Mouse (Mus musculus) heart, embryonic 14.5 days (tissue): Measurements from ENCODE around the gene Pqbp1. TPM values are rescaled to one million over a fixed set of nuclear protein-coding genes. Genes with fewer than 3 reads are reported as not detected.

Source experiments
- ATAC-seq: fragments of 200-750 bp; cut with Nextera tagmentation; 2 replicates; pipeline ENCODE4 v1.8.0; 2017; ENCODE audit warnings: low read depth, moderate TSS enrichment; ENCODE audit not compliant: insufficient number of reproducible peaks, insufficient read depth, low FRiP score
- H3K27ac ChIP-seq, 2 experiments: fragments of 200-500 bp in 1 of 2; fragments of 300-500 bp in 1 of 2; sonication (generic) in 1 of 2; replicated peaks in 1 of 2; 2 replicates each; pipeline ENCODE4 v1.5.1; 2012 to 2014; ENCODE audit warnings: low read depth in 2 of 2, low read length in 2 of 2, control low read depth in 1 of 2, mild to moderate bottlenecking in 1 of 2, mixed read lengths in 1 of 2; ENCODE audit not compliant: control insufficient read depth in 1 of 2, insufficient read depth in 1 of 2
- H3K27me3 ChIP-seq: fragments of 300-500 bp; sonication (generic); 2 replicates; pipeline ENCODE4 v1.6.1; 2014; ENCODE audit warnings: mild to moderate bottlenecking, low read length, control low read depth; ENCODE audit not compliant: control insufficient read depth, insufficient read depth
- H3K36me3 ChIP-seq: fragments of 300-500 bp; sonication (generic); 2 replicates; pipeline ENCODE4 v1.6.1; 2014; ENCODE audit warnings: mild to moderate bottlenecking, control low read depth, low read length, mixed read lengths; ENCODE audit not compliant: control insufficient read depth, insufficient read depth
- H3K4me1 ChIP-seq, 2 experiments: fragments of 200-500 bp in 1 of 2; fragments of 300-500 bp in 1 of 2; sonication (generic) in 1 of 2; 2 replicates each; pipeline ENCODE4 v1.6.1; 2012 to 2014; ENCODE audit warnings: low read length in 2 of 2, control low read depth in 1 of 2, mixed read lengths in 1 of 2; ENCODE audit not compliant: control insufficient read depth in 2 of 2, insufficient read depth in 2 of 2
- H3K4me2 ChIP-seq: fragments of 300-500 bp; sonication (generic); 2 replicates; pipeline ENCODE4 v1.6.1; 2014; ENCODE audit warnings: mild to moderate bottlenecking, low read length
- H3K4me3 ChIP-seq, 2 experiments: fragments of 200-500 bp in 1 of 2; fragments of 300-500 bp in 1 of 2; sonication (generic) in 1 of 2; 2 replicates each; pipeline ENCODE4 v1.5.1; 2012 to 2014; ENCODE audit warnings: low read length in 2 of 2, mild to moderate bottlenecking in 2 of 2, control low read depth in 1 of 2, low read depth in 1 of 2, moderate library complexity in 1 of 2; ENCODE audit not compliant: control insufficient read depth in 1 of 2, insufficient read depth in 1 of 2
- H3K9ac ChIP-seq: fragments of 300-500 bp; sonication (generic); 2 replicates; pipeline ENCODE4 v1.6.1; 2014; ENCODE audit warnings: mild to moderate bottlenecking, low read length
- H3K9me3 ChIP-seq: fragments of 300-500 bp; sonication (generic); 2 replicates; pipeline ENCODE4 v1.6.1; 2016; ENCODE audit warnings: low read length, control low read depth; ENCODE audit not compliant: control insufficient read depth
- WGBS: fragments of 180-500 bp; shearing (Covaris S2); extraction: QIAGEN DNeasy Blood & Tissue Kit; methylation state at CpG from one replicate; pipeline ENCODE4 v1.1.7; 2014; 5-methylcytosine and 5-hydroxymethylcytosine counted together
- polyA plus RNA-seq: library from polyadenylated mRNA; unstranded; fragments of >200 nt; fragmentation: Nextera tagmentation; extraction: Ambion mirVana; gene quantifications from 2 replicates; pipeline ENCODE4 v1.2.1, GENCODE M21; 2014

Pqbp1 gene
- polyA plus RNA-seq, 1 experiment from 2014 or later, result 65.1 TPM

DNA sequence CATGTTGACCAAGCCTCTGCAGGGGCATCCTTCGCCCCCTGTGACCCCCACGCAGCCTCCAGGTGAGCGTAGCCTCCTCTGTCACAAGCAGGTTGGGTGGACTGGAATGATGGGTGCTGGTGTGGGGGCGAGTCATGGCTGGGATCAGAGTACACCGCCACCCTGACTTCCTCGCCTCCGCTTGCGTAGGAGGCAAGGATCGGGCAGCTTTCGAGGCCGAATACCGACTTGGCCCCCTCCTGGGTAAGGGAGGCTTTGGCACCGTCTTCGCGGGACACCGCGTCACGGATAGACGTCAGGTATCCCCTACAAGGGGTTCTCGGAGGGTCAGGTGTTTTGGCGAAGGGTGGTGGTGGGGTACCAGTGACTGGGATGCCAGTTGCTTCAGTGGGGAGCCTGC, 20.6 kb downstream of the Pqbp1 start:
- peaks cover 3 to 7% of the 10 kb centered on the region in 2 experiments; a peak in 2 of 4 replicates for H3K4me1 ChIP-seq
- H3K4me2 ChIP-seq, result peak overlapping the region; percentile 85
- peak overlapping the region; percentile 45 to 49 for H3K4me3 ChIP-seq
- peak overlapping the region; percentile 68 for H3K9ac ChIP-seq
- no peak overlapping the region for H3K27ac ChIP-seq
- no peaks in the 10 kb centered on the region for H3K9me3 ChIP-seq
- 21% methylated on average over 21 of the region's 21 CpGs for WGBS
- ATAC-seq, result no peak
- peaks cover 21% of the 10 kb centered on the region for H3K36me3 ChIP-seq
- no peaks in the 10 kb centered on the region for H3K27me3 ChIP-seq

DNA sequence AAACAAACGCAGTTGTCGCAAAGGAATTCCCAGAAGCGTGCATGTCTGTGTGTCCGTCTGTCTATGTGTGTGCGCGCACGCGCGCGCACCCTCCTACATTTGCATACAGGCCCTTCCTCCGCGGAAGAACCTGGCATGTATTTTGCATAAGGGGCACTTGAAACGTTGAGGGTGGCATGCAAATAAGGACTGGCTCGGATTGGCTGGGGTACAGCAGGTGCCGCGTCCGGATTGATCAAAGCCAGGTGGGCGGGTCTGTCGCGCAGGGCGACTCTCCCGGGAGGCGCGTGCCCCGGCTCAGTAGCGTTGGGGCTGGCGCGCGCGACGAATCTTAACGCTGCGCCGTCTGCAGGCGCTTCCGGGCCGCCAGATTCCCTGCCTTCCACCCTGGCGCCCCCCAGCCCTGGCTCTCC, 21.1 kb downstream of the Pqbp1 start, which contains the start of gene Pim2:
Pim2 (plus strand) TSS at position 256 of the 413 bp plus-strand sequence.
- peak; percentile 85 for ATAC-seq
- H3K4me1 ChIP-seq, result peaks cover 3 to 7% of the 10 kb centered on the region in 2 experiments; a peak in 2 of 4 replicates
- H3K9me3 ChIP-seq, result no peaks in the 10 kb centered on the region
- H3K27me3 ChIP-seq, result no peaks in the 10 kb centered on the region
- H3K9ac ChIP-seq, result peak within 1 kb of the TSS; percentile 68
- WGBS, result 12% methylated on average over 37 of the region's 38 CpGs
- peak within 1 kb of the TSS; percentile 85 for H3K4me2 ChIP-seq
- peaks cover 25% of the 10 kb centered on the region for H3K36me3 ChIP-seq
- H3K27ac ChIP-seq, result no peak within 1 kb of the TSS
- H3K4me3 ChIP-seq, result peak within 1 kb of the TSS; percentile 45 to 49

DNA sequence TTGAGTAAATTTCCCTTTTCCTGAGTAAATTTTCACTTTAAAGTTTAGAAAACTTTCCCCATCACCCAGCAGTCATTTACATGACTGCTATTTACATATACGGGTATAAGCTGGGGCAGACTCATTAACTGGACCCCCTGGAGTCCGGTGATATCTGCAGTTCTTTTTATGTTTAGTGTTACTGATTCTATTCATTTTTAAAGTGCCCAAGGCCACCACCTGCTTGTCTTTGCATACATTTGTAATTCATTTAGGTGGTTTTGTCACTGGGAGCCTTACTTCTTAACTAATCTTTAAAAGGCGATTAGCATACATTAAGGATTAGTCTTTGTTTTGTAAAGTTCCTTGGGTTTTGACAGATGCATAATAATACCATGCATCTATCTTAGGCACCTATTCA, 29.2 kb downstream of the Pqbp1 start:
- no peaks in the 10 kb centered on the region for H3K27me3 ChIP-seq
- 50% methylated on average over 3 of the region's 3 CpGs for WGBS
- peaks cover 39% of the 10 kb centered on the region for H3K36me3 ChIP-seq
- H3K9ac ChIP-seq, result no peak overlapping the region
- no peak for ATAC-seq
- peaks cover 0 to 2% of the 10 kb centered on the region in 2 experiments; a peak in 1 of 4 replicates for H3K4me1 ChIP-seq
- H3K27ac ChIP-seq, result no peak overlapping the region
- H3K4me2 ChIP-seq, result no peak overlapping the region
- H3K9me3 ChIP-seq, result no peaks in the 10 kb centered on the region
- H3K4me3 ChIP-seq, result no peak overlapping the region

DNA sequence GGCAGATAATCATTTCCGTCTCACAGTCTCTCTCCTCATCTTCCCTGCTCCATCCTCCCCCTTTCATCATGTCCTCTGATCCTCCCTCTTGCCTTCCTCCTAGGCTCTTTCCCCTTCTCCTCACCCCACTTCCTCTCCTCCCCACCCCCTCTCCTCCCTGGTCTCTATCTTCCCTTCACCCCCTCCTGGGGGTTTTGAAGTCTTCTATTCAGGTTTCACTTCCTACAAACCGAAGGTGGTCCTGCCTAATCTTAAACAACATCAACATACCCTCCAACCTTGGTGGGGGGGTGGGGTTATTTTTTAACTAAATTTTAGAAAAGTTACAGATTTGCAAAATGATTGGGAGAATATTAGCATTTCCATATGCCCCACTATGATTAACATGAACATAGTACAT, 30.6 kb downstream of the Pqbp1 start:
- no peak for ATAC-seq
- Histone ChIP-seq H3K36me3 (peaks cover 28% of the 10 kb centered on the region), H3K4me3 (no peak overlapping the region), H3K27me3 (no peaks in the 10 kb centered on the region), H3K27ac (no peak overlapping the region), H3K9me3 (no peaks in the 10 kb centered on the region), H3K9ac (no peak overlapping the region), H3K4me1 (peaks cover 0 to 2% of the 10 kb centered on the region in 2 experiments; a peak in 1 of 4 replicates), H3K4me2 (no peak overlapping the region)
- 39% methylated on average over 2 of the region's 2 CpGs for WGBS

DNA sequence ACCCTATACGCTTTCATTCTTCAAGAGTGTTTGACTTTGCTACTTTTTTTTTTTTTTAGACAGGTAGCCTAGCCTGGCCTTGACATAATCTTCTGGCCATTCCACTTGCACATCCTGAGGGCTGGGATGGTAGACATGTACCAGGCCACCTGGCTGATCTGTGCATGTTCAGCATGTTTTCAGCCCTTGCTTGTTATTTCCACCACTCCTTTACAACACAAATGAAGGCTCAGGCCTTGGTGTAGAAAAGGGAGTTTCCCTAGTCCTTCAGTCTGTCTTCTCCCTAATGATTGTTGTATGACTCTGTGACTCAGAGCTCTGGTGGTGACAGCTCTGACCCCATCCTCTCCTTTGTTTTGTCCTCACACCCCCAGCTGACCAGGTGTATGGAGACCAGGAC, 31.9 kb downstream of the Pqbp1 start:
- Histone ChIP-seq H3K9me3 (no peaks in the 10 kb centered on the region), H3K27me3 (no peaks in the 10 kb centered on the region), H3K4me1 (peaks cover 0 to 2% of the 10 kb centered on the region in 2 experiments; a peak in 1 of 4 replicates), H3K27ac (no peak overlapping the region), H3K4me3 (no peak overlapping the region), H3K4me2 (no peak overlapping the region), H3K9ac (no peak overlapping the region), H3K36me3 (peaks cover 16% of the 10 kb centered on the region)
- no peak for ATAC-seq
- 80% methylated on average over 1 of the region's 1 CpGs for WGBS

DNA sequence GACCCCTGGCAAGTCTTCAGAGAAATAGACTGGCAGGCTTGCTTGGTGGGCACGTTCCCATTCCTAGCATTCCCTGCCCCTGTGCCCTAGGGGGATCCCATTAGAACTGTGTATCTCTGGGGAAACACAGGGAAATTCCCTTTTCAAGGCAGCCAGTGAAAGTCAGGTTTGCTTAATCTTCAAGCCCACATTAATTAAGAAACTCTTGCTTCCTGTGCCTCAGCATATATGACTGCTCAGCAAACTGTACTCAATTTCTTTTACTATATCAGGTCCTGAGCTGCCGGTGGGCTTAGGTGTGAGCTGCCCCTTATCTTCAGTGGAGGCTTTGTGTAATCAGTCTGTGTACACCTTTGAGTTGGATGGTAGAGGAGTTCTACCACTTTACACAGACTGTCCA, 33.3 kb downstream of the Pqbp1 start:
- H3K4me2 ChIP-seq, result no peak overlapping the region
- H3K27ac ChIP-seq, result no peak overlapping the region
- no peak overlapping the region for H3K9ac ChIP-seq
- peaks cover 10% of the 10 kb centered on the region; the same call in 1 of the 2 replicates for H3K36me3 ChIP-seq
- H3K9me3 ChIP-seq, result no peaks in the 10 kb centered on the region
- H3K27me3 ChIP-seq, result no peaks in the 10 kb centered on the region
- no peak for ATAC-seq
- H3K4me3 ChIP-seq, result no peak overlapping the region
- WGBS, result 63% methylated on average over 2 of the region's 2 CpGs
- H3K4me1 ChIP-seq, result peaks cover 0 to 2% of the 10 kb centered on the region in 2 experiments; a peak in 1 of 4 replicates

DNA sequence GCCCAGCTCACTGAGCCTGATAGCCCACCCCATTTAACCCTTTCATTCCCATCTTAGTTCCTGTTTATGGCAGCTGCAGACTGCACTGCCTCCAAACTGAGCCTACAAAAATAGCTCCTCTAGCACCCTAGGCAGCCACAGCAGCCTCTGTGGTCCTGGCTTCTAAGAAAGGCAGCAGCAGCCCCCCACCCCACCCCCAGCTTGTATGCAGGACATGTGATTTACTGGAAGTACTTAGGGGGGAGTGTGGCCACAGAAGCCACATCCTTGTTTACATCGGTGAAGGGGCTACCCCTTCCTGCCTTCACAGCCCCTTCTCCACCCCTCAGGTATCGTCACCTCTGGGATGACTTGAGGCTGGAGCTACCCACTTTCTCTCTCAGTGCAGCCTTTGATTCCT, 33.7 kb downstream of the Pqbp1 start:
- H3K4me1 ChIP-seq, result peaks cover 0 to 2% of the 10 kb centered on the region in 2 experiments; a peak in 1 of 4 replicates
- H3K27ac ChIP-seq, result no peak overlapping the region
- 59% methylated on average over 2 of the region's 2 CpGs for WGBS
- no peak overlapping the region for H3K9ac ChIP-seq
- no peaks in the 10 kb centered on the region for H3K9me3 ChIP-seq
- no peak overlapping the region for H3K4me3 ChIP-seq
- ATAC-seq, result no peak
- H3K36me3 ChIP-seq, result peaks cover 10% of the 10 kb centered on the region; the same call in 1 of the 2 replicates
- no peaks in the 10 kb centered on the region for H3K27me3 ChIP-seq
- no peak overlapping the region for H3K4me2 ChIP-seq

DNA sequence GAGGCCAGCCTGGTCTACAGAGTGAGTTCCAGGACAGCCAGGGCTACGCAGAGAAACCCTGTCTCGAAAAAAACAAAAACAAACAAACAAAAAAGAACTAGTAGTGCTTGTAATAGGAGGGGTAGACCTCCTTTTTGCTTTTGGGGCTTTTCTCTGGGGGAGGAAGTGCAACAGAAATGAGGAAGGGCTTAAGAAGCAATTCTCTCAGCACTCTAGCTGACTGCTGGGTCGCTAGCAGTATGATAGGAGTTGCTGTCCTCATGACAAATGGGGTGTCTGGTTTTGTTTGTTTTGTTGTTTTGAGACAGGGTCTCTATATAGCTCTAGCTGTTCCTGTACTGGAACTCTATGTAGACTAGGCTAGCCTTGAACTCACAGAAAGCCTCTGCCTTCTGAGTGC, 34.5 kb downstream of the Pqbp1 start:
- Histone ChIP-seq H3K9me3 (no peaks in the 10 kb centered on the region), H3K9ac (no peak overlapping the region), H3K4me2 (no peak overlapping the region), H3K27me3 (no peaks in the 10 kb centered on the region), H3K4me3 (no peak overlapping the region), H3K36me3 (peaks cover 12% of the 10 kb centered on the region; the same call in 1 of the 2 replicates), H3K27ac (no peak overlapping the region), H3K4me1 (peaks cover 0 to 2% of the 10 kb centered on the region in 2 experiments; a peak in 1 of 4 replicates)
- ATAC-seq, result no peak
- 65% methylated on average over 3 of the region's 3 CpGs for WGBS
